Mouse (Mus musculus): ENCODE measurements around the gene Wwp2. TPM values are rescaled to one million over a fixed set of nuclear protein-coding genes. Genes with fewer than 3 reads are reported as not detected.

Gene Wwp2
- polyA plus RNA-seq, 1 experiment: 33.2 TPM

DNA sequence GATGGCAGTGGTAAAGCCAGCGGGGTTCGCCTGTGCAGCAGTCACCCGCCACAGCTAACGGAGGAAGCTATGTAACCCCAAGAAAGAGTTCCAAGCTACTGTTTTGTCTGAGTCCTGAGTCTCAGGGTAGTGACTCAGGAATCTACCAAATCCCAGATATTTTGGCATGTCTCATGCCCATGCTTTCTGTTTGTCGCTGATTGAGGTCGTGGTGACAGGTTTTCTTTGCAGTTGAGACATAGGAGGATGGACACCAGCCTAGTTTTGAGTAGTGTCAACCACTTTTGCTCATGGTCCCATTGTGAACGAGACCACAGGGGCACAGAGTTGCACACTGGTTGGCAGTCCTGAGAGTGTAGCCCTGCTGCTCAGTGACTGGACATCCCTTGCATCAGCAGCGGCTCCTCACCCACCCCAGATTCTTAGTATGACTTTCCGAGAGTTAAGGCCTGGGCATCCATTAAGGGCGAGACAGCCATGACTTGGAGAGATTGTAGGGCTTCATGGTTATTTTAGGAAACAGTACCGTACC is 109.5 kb downstream of the Wwp2 start:
- TF ChIP-seq GATA1 (IDR thresholded peaks at IDR 0.05; ENCODE audit: low read length): no peak

DNA sequence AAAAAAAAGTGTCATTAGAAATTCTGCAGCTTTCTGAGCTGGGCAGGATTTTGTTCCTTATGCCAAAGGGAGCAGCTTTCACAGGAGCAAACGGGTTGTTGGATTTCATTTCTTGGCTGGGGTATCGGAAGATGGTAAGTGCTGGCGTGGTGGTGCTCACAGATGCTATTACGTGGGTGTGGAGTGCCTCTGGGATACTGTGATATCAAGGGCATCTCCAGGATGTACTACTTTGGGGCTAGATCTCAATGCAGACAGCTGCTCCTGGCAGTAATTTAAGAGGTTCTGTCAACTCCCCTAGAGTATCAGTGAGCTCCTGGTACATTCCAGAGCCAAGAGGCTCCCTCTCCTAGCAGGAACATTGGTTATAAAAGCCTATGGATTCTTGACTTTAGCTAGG is 110.0 kb downstream of the Wwp2 start:
- TF ChIP-seq GATA1 (IDR thresholded peaks at IDR 0.05; ENCODE audit: low read length): no peak

DNA sequence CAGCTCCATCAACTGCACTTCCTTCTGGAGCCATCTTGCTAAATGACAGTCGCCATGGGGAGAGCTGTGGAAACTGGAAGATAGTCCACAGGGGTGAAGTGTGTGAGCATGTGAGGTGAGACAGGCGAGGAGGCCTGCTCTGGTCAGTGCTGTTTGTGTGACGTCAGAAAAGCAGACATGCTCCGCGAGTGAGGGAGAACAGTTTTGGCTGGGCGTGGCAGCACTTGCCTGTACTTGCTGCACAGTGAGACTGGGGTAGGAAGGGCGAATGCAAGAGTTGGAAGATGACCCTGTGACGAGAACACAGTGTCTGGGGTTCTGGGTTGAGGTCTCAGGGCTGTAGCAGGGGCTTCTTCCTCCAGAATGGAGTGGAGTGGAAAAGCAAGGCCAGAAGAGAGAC is 110.7 kb downstream of the Wwp2 start:
- TF ChIP-seq GATA1 (IDR thresholded peaks at IDR 0.05; ENCODE audit: low read length): no peak

DNA sequence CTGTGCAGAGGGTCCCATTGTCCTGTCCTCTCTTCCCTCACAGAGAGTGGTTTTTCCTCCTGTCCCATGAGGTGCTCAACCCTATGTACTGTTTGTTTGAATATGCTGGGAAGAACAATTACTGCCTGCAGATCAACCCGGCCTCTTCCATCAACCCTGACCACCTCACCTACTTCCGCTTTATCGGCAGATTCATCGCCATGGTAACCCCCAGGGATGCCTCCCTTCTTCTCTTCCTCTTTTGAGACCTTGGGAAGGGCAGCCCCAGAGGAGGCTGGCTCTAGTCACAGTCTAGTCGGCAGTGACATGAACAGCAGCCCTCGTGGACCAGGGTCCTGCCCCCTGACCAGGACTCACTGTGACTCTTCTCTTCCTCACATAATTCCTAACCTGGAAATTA is 116.1 kb downstream of the Wwp2 start:
- TF ChIP-seq GATA1 (IDR thresholded peaks at IDR 0.05; ENCODE audit: low read length): no peak

DNA sequence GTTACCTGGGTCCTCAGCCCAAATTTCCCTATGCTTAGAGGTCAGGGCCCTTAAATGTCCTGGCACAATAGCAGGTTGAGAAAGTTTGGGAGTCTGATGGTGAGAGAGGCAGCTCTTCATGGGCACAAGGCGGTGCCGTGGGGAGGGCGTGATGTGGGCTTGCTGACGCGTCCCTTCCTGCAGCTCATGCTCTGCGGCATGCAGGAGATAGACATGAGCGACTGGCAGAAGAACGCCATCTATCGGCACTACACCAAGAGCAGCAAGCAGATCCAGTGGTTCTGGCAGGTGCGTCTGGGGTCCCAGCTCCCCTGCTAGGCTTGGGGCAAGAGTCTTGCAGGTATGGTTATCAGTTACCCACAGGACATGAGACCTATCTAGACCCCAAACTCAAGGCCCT is 119.1 kb downstream of the Wwp2 start:
- TF ChIP-seq GATA1 (IDR thresholded peaks at IDR 0.05; ENCODE audit: low read length): no peak

DNA sequence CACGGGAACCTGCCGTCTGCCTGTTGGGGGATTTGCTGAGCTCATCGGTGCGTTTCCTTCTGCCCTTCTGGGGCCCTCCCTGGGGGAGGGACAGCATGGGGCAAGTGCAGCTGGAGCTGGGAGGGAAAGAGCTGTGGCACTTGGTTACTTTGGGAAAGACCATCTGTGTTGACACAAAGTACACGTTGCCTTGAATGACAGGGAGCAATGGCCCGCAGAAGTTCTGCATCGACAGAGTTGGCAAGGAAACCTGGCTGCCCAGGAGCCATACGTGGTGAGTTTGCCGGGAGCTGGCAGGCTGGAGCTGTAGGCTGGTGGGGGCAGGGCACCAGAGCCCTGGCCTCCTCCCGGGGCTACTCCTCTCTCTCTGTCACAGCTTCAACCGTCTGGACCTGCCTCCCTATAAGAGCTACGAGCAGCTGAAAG is 120.4 kb downstream of the Wwp2 start:
- no peak for TF ChIP-seq GATA1 (IDR thresholded peaks at IDR 0.05; ENCODE audit: low read length)

DNA sequence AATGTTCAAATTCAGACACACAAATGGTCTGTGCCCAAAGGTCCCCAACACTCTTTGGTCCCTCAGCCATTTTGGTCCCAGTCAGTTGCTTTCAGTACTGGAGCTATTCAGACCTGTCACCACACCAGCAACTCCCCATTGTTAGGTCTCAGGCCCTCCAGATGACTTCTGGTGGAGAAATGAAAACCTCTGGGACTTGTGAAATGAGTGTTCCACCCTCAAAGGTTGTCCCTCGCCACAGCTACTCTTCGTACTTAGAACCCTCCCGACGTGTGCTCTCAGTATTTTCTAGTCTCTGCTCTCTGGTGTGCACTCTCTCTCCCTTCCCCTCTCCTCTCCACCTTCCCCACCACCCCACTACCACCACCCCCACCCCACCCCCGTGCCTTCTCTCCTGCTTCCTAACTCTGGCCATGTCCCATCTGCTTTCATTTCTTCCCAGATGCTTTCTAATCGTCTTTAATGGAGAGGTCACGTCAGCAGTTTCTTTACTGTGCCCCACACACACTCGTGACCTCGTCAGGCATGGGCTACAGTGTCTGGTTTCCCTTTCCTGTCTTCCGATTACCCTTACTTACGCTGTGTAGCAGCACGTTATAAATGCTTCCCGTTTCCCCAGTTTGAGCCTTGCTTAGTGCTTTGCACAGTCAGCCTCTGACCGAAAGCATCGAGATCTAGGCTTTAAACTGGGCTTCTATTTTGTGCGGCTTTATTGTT is 124.8 kb downstream of the Wwp2 start:
- no peak for TF ChIP-seq GATA1 (IDR thresholded peaks at IDR 0.05; ENCODE audit: low read length)

DNA sequence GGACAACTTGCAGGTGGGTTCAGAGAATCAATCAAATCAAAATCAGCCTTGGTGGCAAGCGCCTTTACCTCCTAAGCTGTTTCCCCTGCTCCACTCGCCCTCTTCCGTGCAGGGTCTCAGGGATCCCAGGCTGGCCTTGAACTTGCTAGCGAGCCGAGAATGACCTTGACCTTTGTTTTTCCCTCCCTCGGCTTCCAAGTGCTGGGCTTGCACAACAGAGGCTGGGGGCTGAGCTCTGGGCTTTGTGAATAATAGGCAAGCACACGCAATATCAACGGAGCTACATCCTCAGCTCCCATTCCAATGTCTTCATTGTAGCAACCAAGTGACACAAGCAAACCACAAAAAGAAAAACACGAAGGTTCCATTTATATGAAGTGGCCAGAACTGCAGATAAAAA is 126.0 kb downstream of the Wwp2 start:
- TF ChIP-seq GATA1 (IDR thresholded peaks at IDR 0.05; ENCODE audit: low read length): no peak

DNA sequence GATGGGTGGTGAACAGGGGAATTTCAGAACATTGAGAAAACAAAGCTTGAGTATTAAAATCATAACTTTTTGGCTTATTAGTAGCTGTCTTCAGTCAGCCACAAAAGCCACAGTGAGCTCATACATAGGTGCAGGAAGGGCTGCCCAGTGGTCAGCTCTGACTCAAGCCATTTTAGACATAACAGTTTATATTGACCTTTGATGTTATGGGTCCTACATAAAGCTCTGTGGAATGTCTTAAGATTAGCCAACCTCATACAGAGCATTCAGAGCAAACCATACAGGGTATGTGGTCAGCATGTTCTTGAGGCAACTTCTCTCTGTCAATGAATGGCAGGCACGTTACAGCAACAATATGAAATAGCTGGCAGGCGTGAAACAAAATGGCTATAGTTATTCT is 134.9 kb downstream of the Wwp2 start:
- TF ChIP-seq GATA1 (IDR thresholded peaks at IDR 0.05; ENCODE audit: low read length): no peak

DNA sequence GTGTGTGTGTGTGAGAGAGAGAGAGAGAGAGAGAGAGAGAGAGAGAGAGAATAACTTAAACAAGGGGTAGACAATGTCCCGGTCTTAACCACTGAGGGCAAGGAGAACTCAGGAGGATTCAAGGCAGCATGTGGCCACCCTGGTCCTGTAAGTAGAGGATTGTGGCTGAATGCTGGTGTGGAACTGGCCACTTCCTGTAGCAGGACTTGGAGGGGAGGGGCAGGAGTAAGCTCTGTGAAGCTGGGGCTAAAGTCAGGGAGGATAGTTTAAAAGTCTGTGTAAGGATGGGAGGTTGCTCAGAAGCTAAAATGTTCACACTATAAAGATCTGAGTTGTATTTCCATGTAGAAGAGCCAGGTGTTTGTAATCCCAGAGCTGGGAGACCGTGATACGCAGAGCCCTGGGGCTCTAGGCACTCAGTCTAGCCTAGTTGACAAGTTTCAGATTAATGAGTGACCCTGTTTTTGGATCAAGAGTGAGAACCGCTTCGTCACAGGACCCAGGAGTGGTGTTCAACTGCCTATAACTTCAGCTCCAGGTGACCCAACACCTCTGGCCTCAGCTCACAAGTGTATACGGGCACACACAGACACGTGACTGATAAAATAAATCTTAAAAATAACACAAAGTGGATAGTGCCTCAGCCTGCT is 135.4 kb downstream of the Wwp2 start:
- no peak for TF ChIP-seq GATA1 (IDR thresholded peaks at IDR 0.05; ENCODE audit: low read length)

DNA sequence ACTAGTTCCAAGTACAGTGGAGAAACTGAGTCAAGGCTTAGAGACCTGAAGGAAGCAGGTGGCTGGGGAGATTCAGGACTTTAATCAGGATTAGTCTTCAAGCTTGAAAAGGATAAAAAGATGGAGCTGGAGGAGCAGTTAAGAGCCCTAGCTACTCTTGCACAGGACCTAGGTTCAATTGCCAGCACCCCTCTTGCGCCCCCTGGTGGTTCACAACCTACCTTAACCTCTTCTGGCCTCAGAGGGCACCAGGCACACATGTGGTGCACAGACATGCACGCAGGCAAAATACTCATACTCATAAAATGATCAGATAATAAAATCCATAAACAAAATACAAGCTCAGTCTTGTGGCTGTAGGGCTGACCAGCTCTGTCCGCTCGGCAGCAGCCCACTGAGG is 136.3 kb downstream of the Wwp2 start:
- no peak for TF ChIP-seq GATA1 (IDR thresholded peaks at IDR 0.05; ENCODE audit: low read length)

DNA sequence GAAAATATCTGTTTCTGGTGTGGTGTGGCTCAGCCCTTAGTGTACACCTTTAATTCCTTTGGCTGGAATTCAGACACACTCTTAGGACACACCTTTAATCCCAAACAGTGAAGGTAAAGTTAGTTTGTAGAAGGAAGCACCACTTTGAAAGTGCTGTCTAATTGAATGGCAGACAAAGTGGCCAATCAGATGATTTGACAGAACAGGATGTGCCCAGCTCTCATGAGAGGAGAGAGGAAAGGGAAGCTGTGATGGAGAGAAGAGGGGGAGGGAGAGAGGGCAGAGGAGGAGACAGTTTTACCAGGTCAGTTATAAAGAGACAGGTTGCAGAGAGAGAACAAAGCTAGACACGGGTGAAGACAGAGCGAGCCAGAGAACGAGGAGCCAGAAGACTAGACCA is 138.6 kb downstream of the Wwp2 start:
- TF ChIP-seq GATA1 (IDR thresholded peaks at IDR 0.05; ENCODE audit: low read length): no peak

DNA sequence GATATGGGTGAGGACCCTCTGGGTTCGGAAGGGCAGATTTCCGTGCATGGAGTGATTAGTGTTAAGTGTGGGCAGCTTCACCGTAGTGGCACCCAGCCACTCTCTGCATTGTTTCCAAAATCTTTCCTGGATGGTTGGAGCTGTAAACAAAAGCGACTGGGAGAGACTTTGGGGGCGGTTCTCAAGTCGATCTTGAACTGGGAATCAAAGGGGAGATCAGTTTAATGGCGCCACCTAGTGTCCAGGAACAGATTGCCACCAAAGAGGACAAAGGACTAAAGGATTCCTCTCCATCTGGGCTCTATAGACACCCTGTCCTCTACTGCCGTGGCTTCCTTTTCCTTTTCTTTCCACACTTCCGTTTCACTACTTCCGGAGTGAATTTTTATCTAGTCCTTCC is 140.5 kb downstream of the Wwp2 start:
- no peak for TF ChIP-seq GATA1 (IDR thresholded peaks at IDR 0.05; ENCODE audit: low read length)

DNA sequence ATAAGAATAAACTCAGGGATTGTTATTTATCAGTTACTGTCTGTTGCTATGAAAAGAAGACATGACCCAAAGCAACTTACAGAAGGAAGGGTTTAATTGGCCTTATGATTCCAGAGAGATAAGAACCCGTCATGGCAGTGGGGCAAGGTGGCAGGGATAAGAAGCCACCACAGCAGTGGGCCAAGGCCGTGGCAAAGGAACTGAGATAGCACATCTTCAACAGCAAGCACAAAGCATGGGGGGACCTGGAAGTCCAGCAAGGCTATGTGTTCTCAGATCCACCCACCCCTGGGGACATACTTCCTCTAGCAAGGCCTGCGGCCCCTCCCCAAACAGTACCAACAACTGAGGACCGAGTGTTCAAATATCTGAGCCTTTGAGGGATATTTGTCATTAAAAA is 141.5 kb downstream of the Wwp2 start:
- peak; percentile 81 for TF ChIP-seq GATA1 (IDR thresholded peaks at IDR 0.05; ENCODE audit: low read length)

DNA sequence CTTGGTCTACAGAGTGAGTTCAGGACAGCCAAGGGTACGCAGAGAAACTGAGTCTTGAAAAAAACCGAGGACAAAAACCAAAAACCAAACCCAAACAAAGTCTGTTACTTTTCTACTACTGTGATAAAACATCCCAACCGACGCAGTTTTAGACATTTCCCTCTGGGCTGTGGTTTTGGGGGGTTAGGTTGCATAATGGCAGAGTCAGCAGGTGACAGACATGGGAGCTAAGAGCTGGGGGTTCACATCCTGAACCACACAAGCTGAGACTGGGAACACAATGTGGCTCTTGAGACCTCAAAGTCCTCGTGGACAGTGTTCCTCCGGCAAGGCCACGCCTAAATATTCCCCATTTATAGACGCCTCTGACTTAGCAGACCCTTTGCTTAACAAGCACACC is 142.0 kb downstream of the Wwp2 start:
- no peak for TF ChIP-seq GATA1 (IDR thresholded peaks at IDR 0.05; ENCODE audit: low read length)

DNA sequence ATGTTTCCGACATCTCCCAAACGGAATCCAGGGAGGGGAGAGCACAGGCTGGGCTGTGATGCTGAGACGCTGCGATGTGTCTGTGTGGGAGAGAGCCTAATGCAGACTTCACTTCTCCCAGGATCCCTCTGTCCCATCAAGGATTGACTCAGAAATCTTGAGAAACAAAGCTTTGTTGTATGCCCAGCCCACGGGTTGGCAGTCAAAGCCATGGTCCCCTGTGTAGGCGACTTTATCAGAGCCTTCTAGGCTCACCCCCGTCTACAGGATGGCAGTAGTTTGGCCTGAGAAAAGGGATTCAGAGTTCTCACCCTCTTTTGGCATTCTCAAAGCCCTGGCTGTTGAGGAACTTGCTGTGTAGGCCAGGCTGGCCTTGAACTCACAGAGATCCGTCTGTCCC is 142.4 kb downstream of the Wwp2 start:
- no peak for TF ChIP-seq GATA1 (IDR thresholded peaks at IDR 0.05; ENCODE audit: low read length)

DNA sequence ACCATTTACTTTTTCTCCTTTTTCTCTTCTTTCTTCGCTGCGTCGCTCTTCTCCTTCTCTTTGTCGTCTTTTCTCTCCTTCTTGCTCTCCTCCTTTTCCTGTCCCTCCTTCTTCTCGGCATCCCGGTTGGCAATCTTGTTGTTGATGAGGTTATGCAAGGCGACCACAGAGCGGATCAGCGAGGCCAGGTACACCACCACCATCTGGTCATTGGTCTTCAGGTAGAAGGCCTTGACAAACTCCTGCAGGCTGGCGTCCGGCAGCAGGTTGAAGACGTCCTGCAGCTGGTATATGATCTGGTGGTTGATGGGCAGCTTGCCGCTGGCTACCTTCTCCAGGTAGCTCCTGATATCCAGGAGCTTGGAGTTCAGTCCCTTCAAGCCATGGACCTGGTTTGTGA is 144.7 kb downstream of the Wwp2 start:
- TF ChIP-seq GATA1 (IDR thresholded peaks at IDR 0.05; ENCODE audit: low read length): no peak
